Mouse (Mus musculus): ENCODE measurements around the gene Inpp4b. TPM values are rescaled to one million over a fixed set of nuclear protein-coding genes. Genes with fewer than 3 reads are reported as not detected.

Gene Inpp4b
- polyA plus RNA-seq, 1 experiment from 2014 or later: 2.1 TPM

GRCm38 (mm10) chr8:81840512-81840911 is 498.2 kb downstream of the Inpp4b start:
- no peak for ATAC-seq
- H3K27me3 ChIP-seq: no peaks in the 10 kb centered on the region
- no peaks in the 10 kb centered on the region for H3K36me3 ChIP-seq (ENCODE audit: poor library complexity, severe bottlenecking)
- H3K4me3 ChIP-seq: no peak overlapping the region
- 0 out of 2 replicates have a peak, but pooled peaks cover 6% of the 10 kb centered on the region for H3K4me1 ChIP-seq
- no peak overlapping the region for H3K9ac ChIP-seq
- no peaks in the 10 kb centered on the region for H3K9me3 ChIP-seq (replicated peaks)
- H3K4me2 ChIP-seq: no peak overlapping the region
- no peak overlapping the region for H3K27ac ChIP-seq

GRCm38 (mm10) chr8:81844104-81844982 is 502.0 kb downstream of the Inpp4b start:
- Histone ChIP-seq H3K4me1 (0 out of 2 replicates have a peak, but pooled peaks cover 6% of the 10 kb centered on the region), H3K9ac (no peak overlapping the region), H3K27ac (no peak overlapping the region), H3K27me3 (no peaks in the 10 kb centered on the region), H3K36me3 (ENCODE audit: poor library complexity, severe bottlenecking) (no peaks in the 10 kb centered on the region), H3K4me2 (no peak overlapping the region), H3K4me3 (no peak overlapping the region), H3K9me3 (replicated peaks) (no peaks in the 10 kb centered on the region)
- 88% methylated on average over 10 of the region's 10 CpGs for WGBS
- ATAC-seq: no peak

GRCm38 (mm10) chr8:81847929-81848328 is 505.6 kb downstream of the Inpp4b start:
- H3K27me3 ChIP-seq: no peaks in the 10 kb centered on the region
- no peak overlapping the region for H3K4me2 ChIP-seq
- no peak overlapping the region for H3K9ac ChIP-seq
- no peak overlapping the region for H3K4me3 ChIP-seq
- 89% methylated on average over 2 of the region's 2 CpGs for WGBS
- 0 out of 2 replicates have a peak, but pooled peaks cover 6% of the 10 kb centered on the region for H3K4me1 ChIP-seq
- no peak overlapping the region for H3K27ac ChIP-seq
- ATAC-seq: no peak
- H3K36me3 ChIP-seq (ENCODE audit: poor library complexity, severe bottlenecking): no peaks in the 10 kb centered on the region
- H3K9me3 ChIP-seq (replicated peaks): no peaks in the 10 kb centered on the region

GRCm38 (mm10) chr8:81849976-81850375 is 507.6 kb downstream of the Inpp4b start:
- H3K27me3 ChIP-seq: no peaks in the 10 kb centered on the region
- no peak for ATAC-seq
- WGBS: 83% methylated on average over 1 of the region's 1 CpGs
- no peak overlapping the region for H3K4me3 ChIP-seq
- no peak overlapping the region for H3K9ac ChIP-seq
- H3K4me1 ChIP-seq: 0 out of 2 replicates have a peak, but pooled peaks cover 3% of the 10 kb centered on the region
- no peak overlapping the region for H3K4me2 ChIP-seq
- no peaks in the 10 kb centered on the region for H3K36me3 ChIP-seq (ENCODE audit: poor library complexity, severe bottlenecking)
- H3K27ac ChIP-seq: no peak overlapping the region
- H3K9me3 ChIP-seq (replicated peaks): no peaks in the 10 kb centered on the region

- 82% methylated on average over 4 of the region's 4 CpGs for WGBS
- Histone ChIP-seq H3K9ac (no peak overlapping the region), H3K27me3 (no peaks in the 10 kb centered on the region), H3K4me2 (no peak overlapping the region), H3K4me3 (no peak overlapping the region), H3K27ac (no peak overlapping the region), H3K4me1 (no peaks in the 10 kb centered on the region), H3K36me3 (ENCODE audit: poor library complexity, severe bottlenecking) (no peaks in the 10 kb centered on the region), H3K9me3 (replicated peaks) (no peaks in the 10 kb centered on the region)
- ATAC-seq: no peak
Measured at GRCm38 (mm10) chr8:81853184-81853583, 510.8 kb downstream of the Inpp4b start.

GRCm38 (mm10) chr8:81854543-81854942 is 512.2 kb downstream of the Inpp4b start:
- Histone ChIP-seq H3K27me3 (no peaks in the 10 kb centered on the region), H3K9me3 (replicated peaks) (no peaks in the 10 kb centered on the region), H3K4me2 (no peak overlapping the region), H3K36me3 (ENCODE audit: poor library complexity, severe bottlenecking) (no peaks in the 10 kb centered on the region), H3K4me3 (no peak overlapping the region), H3K27ac (no peak overlapping the region), H3K9ac (no peak overlapping the region), H3K4me1 (no peaks in the 10 kb centered on the region)
- WGBS: 87% methylated on average over 8 of the region's 8 CpGs
- ATAC-seq: no peak

- no peaks in the 10 kb centered on the region for H3K4me1 ChIP-seq
- no peak overlapping the region for H3K9ac ChIP-seq
- 90% methylated on average over 1 of the region's 1 CpGs for WGBS
- H3K27ac ChIP-seq: no peak overlapping the region
- no peaks in the 10 kb centered on the region for H3K27me3 ChIP-seq
- no peak overlapping the region for H3K4me3 ChIP-seq
- no peak overlapping the region for H3K4me2 ChIP-seq
- ATAC-seq: no peak
- no peaks in the 10 kb centered on the region for H3K9me3 ChIP-seq (replicated peaks)
- H3K36me3 ChIP-seq (ENCODE audit: poor library complexity, severe bottlenecking): no peaks in the 10 kb centered on the region
Measured at GRCm38 (mm10) chr8:81855009-81855408, 512.7 kb downstream of the Inpp4b start.

GRCm38 (mm10) chr8:81856120-81856519 is 513.8 kb downstream of the Inpp4b start:
- 78% methylated on average over 4 of the region's 4 CpGs for WGBS
- no peak overlapping the region for H3K27ac ChIP-seq
- no peaks in the 10 kb centered on the region for H3K27me3 ChIP-seq
- H3K9me3 ChIP-seq (replicated peaks): no peaks in the 10 kb centered on the region
- H3K9ac ChIP-seq: no peak overlapping the region
- H3K4me1 ChIP-seq: no peaks in the 10 kb centered on the region
- ATAC-seq: no peak
- no peaks in the 10 kb centered on the region for H3K36me3 ChIP-seq (ENCODE audit: poor library complexity, severe bottlenecking)
- H3K4me2 ChIP-seq: no peak overlapping the region
- H3K4me3 ChIP-seq: no peak overlapping the region

GRCm38 (mm10) chr8:81856608-81857007 is 514.3 kb downstream of the Inpp4b start:
- Histone ChIP-seq H3K9ac (no peak overlapping the region), H3K36me3 (ENCODE audit: poor library complexity, severe bottlenecking) (no peaks in the 10 kb centered on the region), H3K27me3 (no peaks in the 10 kb centered on the region), H3K9me3 (replicated peaks) (no peaks in the 10 kb centered on the region), H3K4me2 (no peak overlapping the region), H3K4me3 (no peak overlapping the region), H3K27ac (no peak overlapping the region), H3K4me1 (no peaks in the 10 kb centered on the region)
- no peak for ATAC-seq
- WGBS: 77% methylated on average over 6 of the region's 6 CpGs

GRCm38 (mm10) chr8:81858393-81858792 is 516.0 kb downstream of the Inpp4b start:
- Histone ChIP-seq H3K4me2 (no peak overlapping the region), H3K36me3 (ENCODE audit: poor library complexity, severe bottlenecking) (no peaks in the 10 kb centered on the region), H3K9ac (no peak overlapping the region), H3K9me3 (replicated peaks) (no peaks in the 10 kb centered on the region), H3K27me3 (no peaks in the 10 kb centered on the region), H3K4me1 (no peaks in the 10 kb centered on the region), H3K27ac (no peak overlapping the region), H3K4me3 (no peak overlapping the region)
- ATAC-seq: no peak
- 96% methylated on average over 4 of the region's 4 CpGs for WGBS

- no peak for ATAC-seq
- Histone ChIP-seq H3K9ac (no peak overlapping the region), H3K9me3 (replicated peaks) (no peaks in the 10 kb centered on the region), H3K27me3 (no peaks in the 10 kb centered on the region), H3K4me1 (no peaks in the 10 kb centered on the region), H3K36me3 (ENCODE audit: poor library complexity, severe bottlenecking) (no peaks in the 10 kb centered on the region), H3K4me3 (no peak overlapping the region), H3K4me2 (no peak overlapping the region), H3K27ac (no peak overlapping the region)
- 42% methylated on average over 1 of the region's 1 CpGs for WGBS
Measured at GRCm38 (mm10) chr8:81859805-81860204, 517.4 kb downstream of the Inpp4b start.

- ATAC-seq: no peak
- Histone ChIP-seq H3K4me3 (no peak overlapping the region), H3K4me2 (no peak overlapping the region), H3K9ac (no peak overlapping the region), H3K9me3 (replicated peaks) (no peaks in the 10 kb centered on the region), H3K36me3 (ENCODE audit: poor library complexity, severe bottlenecking) (no peaks in the 10 kb centered on the region), H3K4me1 (no peaks in the 10 kb centered on the region), H3K27ac (no peak overlapping the region), H3K27me3 (no peaks in the 10 kb centered on the region)
- WGBS: 94% methylated on average over 8 of the region's 8 CpGs
Measured at GRCm38 (mm10) chr8:81861311-81861710, 519.0 kb downstream of the Inpp4b start.

GRCm38 (mm10) chr8:81862738-81863137 is 520.4 kb downstream of the Inpp4b start:
- Histone ChIP-seq H3K9ac (no peak overlapping the region), H3K4me2 (no peak overlapping the region), H3K9me3 (replicated peaks) (no peaks in the 10 kb centered on the region), H3K4me3 (no peak overlapping the region), H3K4me1 (no peaks in the 10 kb centered on the region), H3K27ac (no peak overlapping the region), H3K36me3 (ENCODE audit: poor library complexity, severe bottlenecking) (no peaks in the 10 kb centered on the region), H3K27me3 (no peaks in the 10 kb centered on the region)
- ATAC-seq: no peak
